Mouse (Mus musculus): ENCODE data around the gene Vmn1r28. TPM values are rescaled to one million over a fixed set of nuclear protein-coding genes. Genes with fewer than 3 reads are reported as not detected.
"Not testable (repeated sequence)": the region's sequence is repeated elsewhere in the genome, so short reads cannot be mapped to it uniquely, and the experiment has no call there.

The Vmn1r28 gene
- total RNA-seq (2021): not detected

- intact Hi-C loops (cut with DNase I): no loop called here
- DNase-seq (ENCODE audit: low spot score): no peak
Observed at GRCm38 (mm10) chr6:58261737-58262136, at the start of gene Vmn1r28. Gene Vmn1r28 (plus strand): TSS chr6:58262037.

- no peak for DNase-seq (ENCODE audit: low spot score)
- intact Hi-C loops (cut with DNase I): no loop called here
Observed at GRCm38 (mm10) chr6:58216119-58216518, 45.7 kb upstream of the Vmn1r28 start.

- intact Hi-C loops (cut with DNase I): no loop called here
- no peak for DNase-seq (ENCODE audit: low spot score)
Observed at GRCm38 (mm10) chr6:58218721-58219120, 43.1 kb upstream of the Vmn1r28 start, which contains the start of gene Vmn1r27. Gene Vmn1r27 (minus strand): TSS chr6:58218821.

GRCm38 (mm10) chr6:58279661-58280060 is 17.8 kb downstream of the Vmn1r28 start:
- intact Hi-C loops (cut with DNase I); DNase-seq (ENCODE audit: low spot score): not testable (repeated sequence)

- intact Hi-C loops (cut with DNase I): no loop called here
- DNase-seq (ENCODE audit: low spot score): no peak
Observed at GRCm38 (mm10) chr6:58292201-58292600, 30.4 kb downstream of the Vmn1r28 start.

DNA sequence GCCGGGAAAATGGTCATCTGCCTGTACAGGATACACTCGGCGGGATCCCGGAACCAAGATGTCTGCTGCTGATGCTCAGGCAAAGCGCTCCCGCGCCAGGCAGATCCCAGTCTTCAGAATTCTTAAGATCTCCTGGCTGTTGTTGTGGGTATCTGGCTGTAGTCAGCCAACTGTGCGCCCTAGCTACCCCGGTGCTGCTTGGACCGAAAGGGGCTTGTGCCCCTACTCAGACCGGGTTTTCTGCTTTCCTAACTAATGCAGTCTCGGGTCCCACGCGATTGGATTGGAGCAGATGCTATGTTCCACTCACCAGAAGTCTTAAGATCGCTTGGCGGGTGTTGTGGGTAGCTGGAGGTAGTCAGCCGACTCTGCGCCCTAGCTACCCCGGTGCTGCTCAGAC is 36.7 kb downstream of the Vmn1r28 start:
- intact Hi-C loops (cut with DNase I); DNase-seq (ENCODE audit: low spot score): not testable (repeated sequence)

GRCm38 (mm10) chr6:58301249-58301648 is 39.4 kb downstream of the Vmn1r28 start, which contains the start of gene Vmn1r29:
Gene Vmn1r29 (plus strand): TSS chr6:58301549.
- intact Hi-C loops (cut with DNase I): no loop called here
- DNase-seq (ENCODE audit: low spot score): no peak

Other genes with a start within 250 kb of the Vmn1r28 start
- gene Vmn1r26, start 246.9 kb upstream of the Vmn1r28 start, total RNA-seq (2021): not detected
- gene Vmn1r27, start 43.2 kb upstream of the Vmn1r28 start, total RNA-seq (2021): not detected
- gene Vmn1r29, start 39.5 kb downstream of the Vmn1r28 start, total RNA-seq (2021): not detected
- not detected for gene Vmn1r30, start 181.3 kb downstream of the Vmn1r28 start, total RNA-seq (2021)
- gene Vmn1r31, start 213.3 kb downstream of the Vmn1r28 start, total RNA-seq (2021): not detected